Mouse (Mus musculus) cortical plate, adult 2 months (tissue): Measurements from ENCODE around the gene Foxp1. TPM values are rescaled to one million over a fixed set of nuclear protein-coding genes. Genes with fewer than 3 reads are reported as not detected.

Experiments
- H3K27ac ChIP-seq: fragments of 200-500 bp; 2 replicates; pipeline ENCODE4 v1.5.1; 2012; ENCODE audit warnings: low read length, control low read depth, inconsistent platforms; ENCODE audit not compliant: insufficient read depth
- H3K4me1 ChIP-seq: fragments of 200-500 bp; 2 replicates; pipeline ENCODE4 v1.6.1; 2011; ENCODE audit warnings: low read length; ENCODE audit not compliant: control insufficient read depth, insufficient read depth
- H3K4me3 ChIP-seq: fragments of 200-500 bp; 2 replicates; pipeline ENCODE4 v1.5.1; 2011; ENCODE audit warnings: mild to moderate bottlenecking, low read length, control low read depth; ENCODE audit not compliant: insufficient read depth
- CTCF ChIP-seq: fragments of 200-500 bp; IDR thresholded peaks from 2 replicates; pipeline ENCODE4 v1.5.1; 2011; ENCODE audit warnings: mild to moderate bottlenecking, control low read depth, low read length; ENCODE audit not compliant: insufficient read depth; ENCODE audit errors: extremely low read depth
- POLR2A ChIP-seq: fragments of 200-500 bp; IDR thresholded peaks from 2 replicates; pipeline ENCODE4 v1.6.1; 2011; ENCODE audit warnings: mild to moderate bottlenecking, low read length, control low read depth; ENCODE audit not compliant: insufficient read depth; ENCODE audit errors: extremely low read depth
- polyA plus RNA-seq: library from polyadenylated mRNA; depleted of rRNA; stranded (reverse); fragments of >200 nt; gene quantifications from 2 replicates; pipeline ENCODE4 v1.2.3, GENCODE M21; 2012

Foxp1 gene
- polyA plus RNA-seq, 1 experiment: 99.2 TPM

DNA sequence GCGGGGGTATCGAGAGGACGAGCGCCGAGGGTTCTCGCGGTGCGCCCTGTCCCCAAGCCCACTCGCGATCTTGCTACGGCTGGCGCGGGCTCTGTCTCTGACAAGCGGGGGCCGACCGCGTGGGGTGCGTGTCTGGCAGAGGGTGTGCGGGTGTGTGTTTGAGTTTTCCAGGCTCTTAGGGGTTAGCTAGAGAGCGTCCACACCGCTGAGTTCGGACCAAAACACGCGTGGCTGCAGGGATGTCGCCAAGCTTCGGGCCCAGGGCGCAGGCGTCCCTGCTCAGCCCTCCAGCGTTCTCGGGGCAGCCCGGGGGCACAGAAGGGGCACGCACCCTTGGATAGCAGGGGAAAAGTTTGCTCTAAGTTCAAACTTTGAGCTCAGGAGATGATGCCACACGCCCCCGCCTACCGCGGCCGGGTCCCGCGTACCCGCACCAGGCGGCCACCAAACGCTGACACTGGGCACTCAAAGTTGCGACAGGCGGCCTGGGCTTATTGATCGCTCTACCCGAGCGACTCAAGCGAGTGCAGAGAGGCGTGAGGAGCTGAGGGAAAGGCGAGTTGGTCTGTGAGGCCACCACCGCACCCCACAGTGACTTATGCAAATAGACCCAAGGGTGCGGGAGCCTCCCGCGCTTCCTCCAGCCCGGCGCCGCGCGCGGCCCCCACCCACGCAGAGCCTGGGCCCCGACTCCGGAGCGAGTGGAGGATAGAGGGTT lies 721 bp downstream of the Foxp1 start:
- H3K4me1 ChIP-seq: no peaks in the 10 kb centered on the region; the same call in 1 of the 2 replicates
- peak overlapping the region; percentile 96 for H3K27ac ChIP-seq
- TF ChIP-seq POLR2A (no peak), CTCF (no peak)

DNA sequence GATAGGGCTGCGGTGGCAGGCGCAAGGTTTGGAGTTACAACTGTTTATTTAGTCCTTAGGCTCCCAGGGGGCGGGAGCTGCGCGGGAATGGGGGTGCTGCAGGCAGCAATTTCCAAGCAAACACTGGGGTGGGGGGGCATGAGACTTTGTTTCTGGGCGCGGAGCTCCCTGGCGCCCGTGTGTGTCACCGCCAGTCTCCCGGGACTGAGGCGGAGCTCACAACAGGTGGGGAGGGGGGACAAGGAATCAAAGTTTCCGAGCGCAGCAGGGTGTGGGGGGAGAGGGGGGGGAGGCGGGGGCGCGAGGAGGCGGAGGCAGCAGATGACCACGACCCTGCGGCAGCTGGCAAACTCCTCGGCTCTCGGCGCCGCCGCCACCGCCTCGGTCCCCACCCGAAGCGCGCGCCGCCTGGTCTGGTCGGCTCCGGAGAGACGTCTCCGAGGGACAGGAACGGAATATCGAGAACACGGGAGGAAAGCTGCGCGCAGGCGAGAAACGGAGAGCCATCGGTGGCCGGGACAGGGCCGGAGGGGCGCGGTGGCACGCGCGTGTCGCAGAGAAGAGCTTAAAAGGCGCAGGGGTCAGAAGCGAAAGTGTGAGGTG lies 1.4 kb downstream of the Foxp1 start:
- TF ChIP-seq POLR2A (0 out of 2 replicates have a peak, but pooled peaks have one; percentile 21), CTCF (no peak)
- Histone ChIP-seq H3K27ac (peak overlapping the region; percentile 96), H3K4me3 (peak overlapping the region; percentile 90), H3K4me1 (no peaks in the 10 kb centered on the region; the same call in 1 of the 2 replicates)

More for the DNA sequence above, 721 bp downstream of the Foxp1 start:
- H3K4me3 ChIP-seq: peak overlapping the region; percentile 90

DNA sequence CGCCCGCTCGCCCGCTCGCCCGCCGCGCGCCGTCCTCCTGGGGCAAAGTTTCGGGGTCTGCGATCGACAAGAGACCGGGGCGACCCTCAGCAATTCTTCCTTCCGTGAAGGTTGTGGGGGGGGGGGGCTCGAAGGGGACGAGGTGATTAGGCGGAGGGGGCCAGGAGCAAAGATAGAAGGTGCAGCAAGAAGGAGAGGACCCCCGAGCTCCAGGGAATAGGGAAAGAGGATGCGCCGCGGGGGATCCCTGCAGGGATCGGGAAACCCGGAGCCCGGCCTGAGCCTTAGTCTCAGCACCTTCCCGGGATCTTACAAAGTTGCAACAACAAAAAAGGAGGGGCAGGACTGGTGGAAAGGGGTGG lies 1.9 kb downstream of the Foxp1 start:
- H3K4me1 ChIP-seq: no peaks in the 10 kb centered on the region; the same call in 1 of the 2 replicates
- H3K27ac ChIP-seq: peak overlapping the region; percentile 26; the same call in 1 of the 2 replicates
- TF ChIP-seq CTCF (no peak), POLR2A (no peak)
- H3K4me3 ChIP-seq: peak overlapping the region; percentile 90

DNA sequence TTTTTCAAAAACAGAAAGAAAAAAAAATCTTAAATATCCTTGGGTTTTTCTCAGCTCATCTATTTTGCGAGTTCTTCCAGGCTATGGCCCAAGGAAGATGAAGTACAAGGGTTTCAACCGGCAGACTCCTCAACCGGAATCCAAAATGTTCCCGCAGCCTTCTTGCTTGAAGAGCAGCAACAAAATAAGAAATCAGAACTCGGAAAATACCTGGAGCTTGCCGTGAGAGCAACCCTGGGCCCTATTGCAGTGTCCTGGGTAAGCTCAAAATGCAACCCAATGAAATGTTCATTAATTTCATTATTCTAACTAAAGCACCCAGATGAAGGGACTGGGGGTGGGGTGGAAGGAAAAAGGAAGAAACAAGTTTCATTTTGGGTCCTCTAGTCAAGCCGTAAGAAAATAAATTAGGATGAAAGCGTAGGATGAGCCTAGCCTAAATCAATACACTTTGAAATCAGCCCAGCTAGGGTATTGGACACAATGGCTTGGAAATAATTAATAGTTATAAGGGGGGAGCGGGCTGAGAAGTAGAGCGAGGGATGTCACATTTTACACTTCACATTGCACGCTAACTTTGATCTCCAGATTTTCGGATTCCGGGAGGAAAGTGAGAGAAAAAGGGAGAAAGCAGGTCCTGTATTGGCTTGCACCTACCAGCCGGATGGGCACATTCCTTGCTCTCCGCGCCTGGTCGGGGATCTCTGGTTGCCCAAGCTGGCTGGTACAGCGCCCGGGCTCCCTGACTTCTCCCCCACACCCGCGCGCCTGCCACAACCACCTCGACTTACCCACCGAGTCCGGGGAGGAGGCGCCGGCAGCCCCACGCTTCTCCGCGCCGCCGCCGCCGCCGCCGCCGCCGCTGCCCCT lies 2.5 kb downstream of the Foxp1 start:
- H3K27ac ChIP-seq: peak overlapping the region; percentile 72
- no peaks in the 10 kb centered on the region; the same call in 1 of the 2 replicates for H3K4me1 ChIP-seq
- TF ChIP-seq POLR2A: no peak
- H3K4me3 ChIP-seq: peak overlapping the region; percentile 90

DNA sequence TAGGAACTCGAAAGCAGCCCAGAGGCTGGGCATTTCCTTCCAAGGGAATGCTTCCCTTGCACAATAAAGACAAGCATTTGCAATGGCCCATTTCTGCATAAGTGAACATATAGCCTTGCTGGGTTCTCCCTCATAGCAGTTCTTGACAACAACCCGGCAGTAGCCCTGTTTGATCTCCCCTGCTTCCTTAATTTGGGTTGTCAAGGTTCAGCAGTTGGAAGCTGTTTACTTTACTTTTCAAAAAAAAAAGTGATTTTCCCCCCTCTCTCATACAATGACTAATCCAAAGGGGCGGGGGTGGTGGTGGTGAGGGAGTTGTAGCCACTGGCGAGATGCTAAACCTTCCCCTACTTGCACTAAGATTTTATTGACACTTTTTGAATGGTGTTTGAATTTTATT lies 3.5 kb downstream of the Foxp1 start:
- H3K4me3 ChIP-seq: peak overlapping the region; percentile 22

DNA sequence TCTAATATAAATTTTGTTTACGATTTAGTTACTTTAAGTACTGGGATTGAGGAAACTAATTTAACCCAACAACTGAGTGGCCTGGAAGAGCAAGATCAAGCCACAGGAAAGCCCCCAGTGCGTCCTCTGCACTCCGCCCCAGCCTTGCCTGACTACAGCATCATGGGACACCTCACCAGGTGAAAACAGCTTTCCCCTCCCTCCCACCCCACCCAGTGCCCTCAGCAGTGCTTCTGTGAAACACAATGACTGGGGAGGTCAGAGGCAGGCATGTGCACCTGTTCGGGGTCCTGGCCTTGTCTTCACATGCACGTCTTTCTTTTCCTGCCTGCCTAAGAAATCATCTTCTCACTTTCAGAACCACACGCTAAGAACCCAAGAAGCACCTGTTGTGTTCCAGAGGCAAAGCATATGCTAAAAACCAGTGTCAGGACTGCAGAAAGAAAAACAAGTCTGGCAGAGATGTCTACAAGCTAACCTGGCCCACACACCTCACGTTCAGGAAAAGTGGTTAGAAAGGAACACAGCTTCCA lies 6.8 kb downstream of the Foxp1 start:
- H3K27ac ChIP-seq: no peak overlapping the region
- H3K4me3 ChIP-seq: peak overlapping the region; percentile 14
- TF ChIP-seq CTCF: no peak
- no peak for TF ChIP-seq POLR2A
- H3K4me1 ChIP-seq: peaks cover 2% of the 10 kb centered on the region

More for the DNA sequence above, 3.5 kb downstream of the Foxp1 start:
- Histone ChIP-seq H3K27ac (peak overlapping the region; percentile 9; the same call in 1 of the 2 replicates), H3K4me1 (no peaks in the 10 kb centered on the region; the same call in 1 of the 2 replicates)
- TF ChIP-seq CTCF (no peak), POLR2A (no peak)

DNA sequence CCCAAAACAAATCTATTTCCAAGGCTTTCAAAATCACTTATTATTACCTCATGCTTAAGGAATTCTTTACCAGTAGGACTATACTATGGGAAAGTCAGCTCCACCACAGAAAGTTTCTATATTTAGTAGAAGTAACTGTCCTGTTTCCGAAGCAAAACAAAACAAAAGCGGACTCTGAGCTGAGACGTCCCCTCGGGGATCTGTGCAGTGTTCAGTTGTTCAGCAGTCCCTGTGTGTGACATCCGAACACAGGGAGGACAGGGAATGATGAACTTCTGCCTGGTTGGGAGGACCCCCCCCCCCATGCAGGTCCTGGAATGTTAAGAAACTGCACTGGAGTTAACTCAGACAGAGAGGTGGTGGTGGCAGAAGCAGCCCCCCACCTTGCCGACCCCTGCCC lies 10.7 kb downstream of the Foxp1 start:
- no peak for TF ChIP-seq CTCF
- TF ChIP-seq POLR2A: no peak
- Histone ChIP-seq H3K27ac (no peak overlapping the region), H3K4me3 (no peak overlapping the region), H3K4me1 (peaks cover 4% of the 10 kb centered on the region)

DNA sequence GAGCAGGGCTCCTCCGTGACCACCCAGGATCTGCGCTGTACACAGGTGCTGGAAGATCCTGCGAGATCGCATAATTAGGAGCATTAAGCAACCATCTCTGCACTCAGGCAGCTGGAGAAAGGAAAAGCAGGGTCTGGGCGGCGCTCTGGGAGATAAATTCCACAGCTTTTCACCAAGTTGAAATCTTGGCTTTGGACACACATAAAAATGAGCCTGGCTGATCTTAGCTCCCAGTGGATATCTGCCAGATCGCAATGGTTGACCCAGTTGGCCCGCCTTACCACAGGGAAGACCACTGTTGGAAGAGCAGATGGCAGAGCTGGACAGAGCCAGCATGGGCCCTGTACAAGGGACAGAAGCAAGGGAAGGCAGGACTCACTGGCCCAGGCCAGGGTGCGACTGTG lies 13.3 kb downstream of the Foxp1 start:
- no peak overlapping the region for H3K27ac ChIP-seq
- no peak overlapping the region for H3K4me3 ChIP-seq
- H3K4me1 ChIP-seq: peaks cover 4% of the 10 kb centered on the region
- TF ChIP-seq POLR2A (no peak), CTCF (no peak)

DNA sequence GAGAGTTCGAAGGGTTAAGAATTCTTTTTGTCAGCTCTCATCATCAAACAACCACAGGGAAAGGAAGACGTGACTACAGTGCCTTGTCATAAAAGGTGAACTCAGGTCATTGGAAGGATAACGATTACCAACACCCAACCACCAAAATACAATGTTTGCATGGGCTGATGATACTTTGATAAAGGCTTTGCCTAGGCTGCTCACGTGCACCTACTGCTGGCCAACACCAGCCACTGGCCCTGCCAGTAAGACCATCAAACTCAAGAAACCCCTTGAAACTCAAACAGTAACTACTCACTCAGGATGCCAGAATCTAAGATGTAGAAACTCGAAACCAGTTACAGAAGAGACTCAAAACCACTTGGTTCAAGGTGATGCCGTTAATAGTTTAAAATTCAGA lies 15.7 kb downstream of the Foxp1 start:
- TF ChIP-seq POLR2A: no peak
- Histone ChIP-seq H3K4me1 (peaks cover 2% of the 10 kb centered on the region; the same call in 1 of the 2 replicates), H3K4me3 (no peak overlapping the region), H3K27ac (no peak overlapping the region)
